ENCODE assay signal across 16 mouse cellular contexts in genomic region chr7:80062083-80062826, GRCm38 (mm10). TPM values are rescaled to one million over a fixed set of nuclear protein-coding genes. Genes with fewer than 3 reads are reported as not detected.
DNase-seq lines count a peak whose midpoint lies in the region; ATAC-seq and TF ChIP-seq lines count a peak whose summit lies in the region.
"Had no signal": no experiment of that assay in that cellular context is flagged by ENCODE, and none has a peak within 500 bp of the region (broad histone marks: within the 10 kb centered on the region; RNA-seq: fewer than 3 reads in every experiment).

No protein-coding gene starts in this region.

- no peak overlapping the region for H3K4me2 ChIP-seq in forebrain, postnatal 0 days (ENCODE audit: low read depth)
- no peak overlapping the region for H3K4me2 ChIP-seq in midbrain, postnatal 0 days (ENCODE audit: low read depth, low read length, poor library complexity, severe bottlenecking)
- no peak overlapping the region for H3K4me2 ChIP-seq in midbrain, embryonic 15.5 days
- H3K4me2 ChIP-seq: embryonic facial prominence, embryonic 13.5 days; forebrain, embryonic 15.5 days; heart, embryonic 12.5 days; liver, embryonic 15.5 days had no signal

- peak overlapping the region; percentile 86 for H3K27ac ChIP-seq in forebrain, embryonic 10.5 days
- no peak overlapping the region for H3K27ac ChIP-seq in forebrain, postnatal 0 days (ENCODE audit: low read depth, low read length)
- H3K27ac ChIP-seq in midbrain, postnatal 0 days (ENCODE audit: low read depth, low read length), result no peak overlapping the region
- H3K27ac ChIP-seq in midbrain, embryonic 15.5 days, result no peak overlapping the region
- H3K27ac ChIP-seq: embryonic facial prominence, embryonic 13.5 days; forebrain, embryonic 15.5 days; liver, embryonic 15.5 days had no signal

- H3K36me3 ChIP-seq in forebrain, embryonic 10.5 days (replicated peaks), result peaks cover 13% of the 10 kb centered on the region; the same call in 1 of the 2 replicates
- no peaks in the 10 kb centered on the region for H3K36me3 ChIP-seq in forebrain, postnatal 0 days (ENCODE audit: insufficient read depth)
- H3K36me3 ChIP-seq in midbrain, postnatal 0 days (ENCODE audit: insufficient read depth, low read length), result no peaks in the 10 kb centered on the region
- no peaks in the 10 kb centered on the region for H3K36me3 ChIP-seq in midbrain, embryonic 15.5 days (replicated peaks)
- H3K36me3 ChIP-seq: forebrain, embryonic 15.5 days; heart, embryonic 12.5 days; liver, embryonic 15.5 days had no signal

- no peak for DNase-seq in forebrain, embryonic 10.5 days (ENCODE audit: extremely low spot score, low spot score)
- DNase-seq in forebrain, postnatal 0 days, result no peak
- DNase-seq in kidney, adult 18-20 months, result peak; percentile 3
- no peak for DNase-seq in kidney, postnatal 10 days
- DNase-seq in midbrain, postnatal 0 days (ENCODE audit: low spot score), result peak; percentile 33
- DNase-seq in spleen, postnatal 4 days (ENCODE audit: low spot score in 2 of 2), result no peak
- DNase-seq: B cell, adult 2 months; kidney, adult 9 months; retina, postnatal 1 day; thymus, adult 2 months had no signal

- WGBS in forebrain, embryonic 10.5 days, result 90% methylated on average over 17 of the region's 17 CpGs
- 86% methylated on average over 17 of the region's 17 CpGs for WGBS in forebrain, postnatal 0 days
- WGBS in midbrain, postnatal 0 days, result 83% methylated on average over 17 of the region's 17 CpGs
- 87% methylated on average over 17 of the region's 17 CpGs for WGBS in midbrain, embryonic 15.5 days

- no peaks in the 10 kb centered on the region for H3K9me3 ChIP-seq in forebrain, embryonic 10.5 days
- no peaks in the 10 kb centered on the region for H3K9me3 ChIP-seq in forebrain, postnatal 0 days (ENCODE audit: low read length)
- H3K9me3 ChIP-seq in midbrain, postnatal 0 days (ENCODE audit: low read length), result no peaks in the 10 kb centered on the region
- no peaks in the 10 kb centered on the region for H3K9me3 ChIP-seq in midbrain, embryonic 15.5 days
- H3K9me3 ChIP-seq: embryonic facial prominence, embryonic 13.5 days; forebrain, embryonic 15.5 days; heart, embryonic 12.5 days; liver, embryonic 15.5 days had no signal

- no peaks in the 10 kb centered on the region for H3K27me3 ChIP-seq in forebrain, embryonic 10.5 days (ENCODE audit: poor library complexity, severe bottlenecking)
- H3K27me3 ChIP-seq in forebrain, postnatal 0 days (ENCODE audit: insufficient read depth, low read length), result no peaks in the 10 kb centered on the region
- H3K27me3 ChIP-seq in midbrain, postnatal 0 days (ENCODE audit: insufficient read depth, low read length), result no peaks in the 10 kb centered on the region
- no peaks in the 10 kb centered on the region for H3K27me3 ChIP-seq in midbrain, embryonic 15.5 days (replicated peaks)
- H3K27me3 ChIP-seq: embryonic facial prominence, embryonic 13.5 days; forebrain, embryonic 15.5 days; heart, embryonic 12.5 days; liver, embryonic 15.5 days had no signal

- peaks cover 96% of the 10 kb centered on the region for H3K4me1 ChIP-seq in forebrain, embryonic 10.5 days
- H3K4me1 ChIP-seq in forebrain, postnatal 0 days (ENCODE audit: insufficient read depth), result peaks cover 8% of the 10 kb centered on the region; the same call in 1 of the 2 replicates
- H3K4me1 ChIP-seq in midbrain, postnatal 0 days (ENCODE audit: insufficient read depth, low read length), result peaks cover 18% of the 10 kb centered on the region; the same call in 1 of the 2 replicates
- H3K4me1 ChIP-seq in midbrain, embryonic 15.5 days, result peaks cover 37% of the 10 kb centered on the region

- TF ChIP-seq CTCF in forebrain, postnatal 0 days (IDR thresholded peaks at IDR 0.05; ENCODE audit: low read depth), result no peak
- no peak for TF ChIP-seq CTCF in midbrain, postnatal 0 days (IDR thresholded peaks at IDR 0.05)

- no peak overlapping the region for H3K9ac ChIP-seq in forebrain, postnatal 0 days
- H3K9ac ChIP-seq in midbrain, postnatal 0 days (replicated peaks; ENCODE audit: low read length, poor library complexity, severe bottlenecking), result no peak overlapping the region
- H3K9ac ChIP-seq in midbrain, embryonic 15.5 days, result no peak overlapping the region
- H3K9ac ChIP-seq: embryonic facial prominence, embryonic 13.5 days; forebrain, embryonic 15.5 days; heart, embryonic 12.5 days; liver, embryonic 15.5 days had no signal

- no peak overlapping the region for H3K4me3 ChIP-seq in forebrain, embryonic 10.5 days
- H3K4me3 ChIP-seq in forebrain, postnatal 0 days (ENCODE audit: low read depth, low read length), result no peak overlapping the region
- H3K4me3 ChIP-seq in midbrain, postnatal 0 days (ENCODE audit: low read depth, low read length), result no peak overlapping the region
- no peak overlapping the region for H3K4me3 ChIP-seq in midbrain, embryonic 15.5 days
- H3K4me3 ChIP-seq: embryonic facial prominence, embryonic 13.5 days; forebrain, embryonic 15.5 days; heart, embryonic 12.5 days; liver, embryonic 15.5 days had no signal

- no peak for ATAC-seq in forebrain, postnatal 0 days
- ATAC-seq in midbrain, postnatal 0 days (ENCODE audit: low FRiP score), result no peak
- no peak for ATAC-seq in midbrain, embryonic 15.5 days (replicated peaks)
- ATAC-seq: forebrain, embryonic 15.5 days; inflammation-experienced regulatory T-cells, adult 6 months had no signal

RNA-seq across cellular contexts. Expression of gene Zfp710, which starts 37.6 kb away (rescaled TPM):
- 33.3 and 33.4 TPM in 2 replicates for polyA plus RNA-seq in forebrain, embryonic 10.5 days (2016; fragmentation: Nextera tagmentation; extraction: Ambion mirVana)
- 22.5 and 30.6 TPM in 2 replicates for total RNA-seq in forebrain, postnatal 0 days (2014; rRNA removed)
- polyA plus RNA-seq in forebrain, postnatal 0 days (2015; fragmentation: Nextera tagmentation; extraction: Ambion mirVana), result 9.6 and 12.3 TPM in 2 replicates
- total RNA-seq in midbrain, postnatal 0 days (2014; rRNA removed), result 25.1 and 33.6 TPM in 2 replicates
- 9.8 and 10.7 TPM in 2 replicates for polyA plus RNA-seq in midbrain, postnatal 0 days (2015; fragmentation: Nextera tagmentation; extraction: Ambion mirVana)
- polyA plus RNA-seq in midbrain, embryonic 15.5 days (2015; fragmentation: Nextera tagmentation; extraction: Ambion mirVana), result 18.0 and 18.6 TPM in 2 replicates

RNA-seq across cellular contexts. Expression of gene Idh2, which starts 52.9 kb away (rescaled TPM):
- polyA plus RNA-seq in forebrain, embryonic 10.5 days (2016; fragmentation: Nextera tagmentation; extraction: Ambion mirVana), result 462 and 476 TPM in 2 replicates
- 143 and 145 TPM in 2 replicates for total RNA-seq in forebrain, postnatal 0 days (2014; rRNA removed)
- polyA plus RNA-seq in forebrain, postnatal 0 days (2015; fragmentation: Nextera tagmentation; extraction: Ambion mirVana), result 110 and 128 TPM in 2 replicates
- 122 and 136 TPM in 2 replicates for total RNA-seq in midbrain, postnatal 0 days (2014; rRNA removed)
- polyA plus RNA-seq in midbrain, postnatal 0 days (2015; fragmentation: Nextera tagmentation; extraction: Ambion mirVana), result 115 and 124 TPM in 2 replicates
- polyA plus RNA-seq in midbrain, embryonic 15.5 days (2015; fragmentation: Nextera tagmentation; extraction: Ambion mirVana), result 242 and 249 TPM in 2 replicates

Comparison
In these comparisons a context has a peak if more than half of its experiments do, and no peak if none do; other contexts are left out.
1. DNase-seq: peak in kidney, adult 18-20 months (single experiment) and midbrain, postnatal 0 days (single experiment); none in forebrain, embryonic 10.5 days (single experiment), forebrain, postnatal 0 days (single experiment), kidney, postnatal 10 days (single experiment) and spleen, postnatal 4 days (0 of 2).